In the genomic region with DNA sequence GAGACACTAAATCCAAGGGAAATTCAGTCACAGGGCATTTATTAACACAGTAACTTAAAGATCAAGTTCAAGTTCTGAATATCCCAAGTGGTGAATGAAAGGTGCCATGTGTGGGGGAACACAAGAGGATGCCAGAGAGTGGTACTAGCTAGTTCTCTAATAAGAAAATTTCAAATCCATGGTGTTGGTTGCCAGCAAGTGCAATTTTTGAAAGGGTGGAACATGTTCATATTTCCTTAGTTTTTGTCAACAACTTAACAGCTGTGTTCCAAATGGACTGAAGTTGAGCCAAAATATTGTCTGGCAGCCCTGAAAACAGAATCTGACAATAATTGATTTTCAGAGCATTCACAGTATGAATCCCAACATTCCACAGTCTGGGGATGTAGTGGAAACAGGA, we compare ENCODE assay signal across 24 mouse cellular contexts.
DNase-seq lines count a peak whose midpoint lies in the region; ATAC-seq and TF ChIP-seq lines count a peak whose summit lies in the region.
"Had no signal": no experiment of that assay in that cellular context is flagged by ENCODE, and none has a peak within 500 bp of the region (broad histone marks: within the 10 kb centered on the region; RNA-seq: fewer than 3 reads in every experiment).

No protein-coding gene starts in this region.

- no peak overlapping the region for H3K4me3 ChIP-seq in embryonic facial prominence, embryonic 14.5 days (ENCODE audit: low read depth, low read length)
- no peak overlapping the region for H3K4me3 ChIP-seq in embryonic facial prominence, embryonic 10.5 days
- no peak overlapping the region for H3K4me3 ChIP-seq in kidney, embryonic 14.5 days (ENCODE audit: low read length)
- H3K4me3 ChIP-seq: forebrain, embryonic 13.5 days; heart, embryonic 15.5 days; kidney, embryonic 15.5 days; stomach, embryonic 15.5 days had no signal

- intact Hi-C loops in left cerebral cortex, postnatal 10 days (cut with DNase I): no loop called here

- no peaks in the 10 kb centered on the region for H3K27me3 ChIP-seq in embryonic facial prominence, embryonic 14.5 days (replicated peaks; ENCODE audit: control insufficient read depth, insufficient read depth, low read length)
- no peaks in the 10 kb centered on the region for H3K27me3 ChIP-seq in embryonic facial prominence, embryonic 10.5 days (replicated peaks; ENCODE audit: low read depth, poor library complexity, severe bottlenecking)
- H3K27me3 ChIP-seq in kidney, embryonic 14.5 days (ENCODE audit: control insufficient read depth, insufficient read depth, low read length): no peaks in the 10 kb centered on the region
- H3K27me3 ChIP-seq: forebrain, embryonic 13.5 days; heart, embryonic 15.5 days; kidney, embryonic 15.5 days; stomach, embryonic 15.5 days had no signal

- DNase-seq in embryonic facial prominence, embryonic 14.5 days (ENCODE audit: low spot score): peak; percentile 63
- DNase-seq in embryonic facial prominence, embryonic 10.5 days (ENCODE audit: low spot score): no peak
- peak; percentile 11 for DNase-seq in layer of hippocampus, adult 11-12 months (ENCODE audit: low spot score)
- no peak for DNase-seq in layer of hippocampus, postnatal 10 days (ENCODE audit: low spot score in 2 of 2)
- DNase-seq in brain, embryonic 14.5 days (ENCODE audit: low read depth): peak; percentile 20
- peak; percentile 20 for DNase-seq in lung, postnatal 10 days
- DNase-seq in left cerebral cortex, postnatal 10 days (ENCODE audit: extremely low spot score in 1 of 2, low spot score in 2 of 2): no peak
- DNase-seq: adrenal gland, postnatal 25 days; cerebellum, adult 11 months; cerebellum, postnatal 10 days; gastrocnemius, postnatal 36 days; heart, postnatal 36 days; kidney, postnatal 36 days; liver, postnatal 0 days; thymus, postnatal 36 days had no signal

- TF ChIP-seq POLR2A in brain, embryonic 14.5 days (IDR thresholded peaks at IDR 0.05; ENCODE audit: borderline replicate concordance, extremely low read depth, insufficient read depth, insufficient read length, poor library complexity, severe bottlenecking): no peak

- H3K9me3 ChIP-seq in embryonic facial prominence, embryonic 14.5 days (ENCODE audit: control insufficient read depth, low read length): no peaks in the 10 kb centered on the region
- no peaks in the 10 kb centered on the region for H3K9me3 ChIP-seq in embryonic facial prominence, embryonic 10.5 days
- H3K9me3 ChIP-seq in kidney, embryonic 14.5 days (ENCODE audit: control insufficient read depth, low read length): no peaks in the 10 kb centered on the region
- H3K9me3 ChIP-seq: forebrain, embryonic 13.5 days; heart, embryonic 15.5 days; kidney, embryonic 15.5 days; stomach, embryonic 15.5 days had no signal

- H3K4me2 ChIP-seq in embryonic facial prominence, embryonic 14.5 days (ENCODE audit: low read depth, low read length): no peak overlapping the region
- H3K4me2 ChIP-seq in kidney, embryonic 14.5 days (replicated peaks; ENCODE audit: low read depth, low read length): no peak overlapping the region
- H3K4me2 ChIP-seq: forebrain, embryonic 13.5 days; heart, embryonic 15.5 days; kidney, embryonic 15.5 days; liver, embryonic 11.5 days; midbrain, embryonic 11.5 days; stomach, embryonic 15.5 days had no signal

- no peaks in the 10 kb centered on the region for H3K4me1 ChIP-seq in embryonic facial prominence, embryonic 14.5 days (ENCODE audit: control insufficient read depth, insufficient read depth, low read length)
- H3K4me1 ChIP-seq in embryonic facial prominence, embryonic 10.5 days: 0 out of 2 replicates have a peak, but pooled peaks cover 2% of the 10 kb centered on the region
- no peaks in the 10 kb centered on the region for H3K4me1 ChIP-seq in kidney, embryonic 14.5 days (ENCODE audit: control insufficient read depth, insufficient read depth, low read length)
- H3K4me1 ChIP-seq: forebrain, embryonic 13.5 days; heart, embryonic 15.5 days; kidney, embryonic 15.5 days; stomach, embryonic 15.5 days had no signal

- no peak for ATAC-seq in embryonic facial prominence, embryonic 14.5 days (ENCODE audit: low read depth)
- no peak for ATAC-seq in kidney, embryonic 14.5 days (ENCODE audit: low FRiP score, low TSS enrichment)
- ATAC-seq: forebrain, embryonic 13.5 days; hindbrain, embryonic 16.5 days; intestine, postnatal 0 days; liver, postnatal 0 days had no signal

- no peak for TF ChIP-seq CTCF in brain, embryonic 14.5 days (IDR thresholded peaks at IDR 0.05; ENCODE audit: borderline replicate concordance, extremely low read depth, insufficient read depth, insufficient read length)

- H3K27ac ChIP-seq in embryonic facial prominence, embryonic 14.5 days (replicated peaks; ENCODE audit: low read depth, low read length): no peak overlapping the region
- no peak overlapping the region for H3K27ac ChIP-seq in embryonic facial prominence, embryonic 10.5 days (replicated peaks)
- H3K27ac ChIP-seq in kidney, embryonic 14.5 days (ENCODE audit: low read depth, low read length): no peak overlapping the region
- H3K27ac ChIP-seq: forebrain, embryonic 13.5 days; heart, embryonic 15.5 days; kidney, embryonic 15.5 days; stomach, embryonic 15.5 days had no signal

- H3K9ac ChIP-seq in embryonic facial prominence, embryonic 14.5 days (ENCODE audit: low read depth, low read length): no peak overlapping the region
- H3K9ac ChIP-seq in kidney, embryonic 14.5 days (ENCODE audit: low read depth, low read length): no peak overlapping the region
- H3K9ac ChIP-seq: forebrain, embryonic 13.5 days; heart, embryonic 15.5 days; kidney, embryonic 15.5 days; liver, postnatal 0 days; stomach, embryonic 15.5 days had no signal

- H3K36me3 ChIP-seq in embryonic facial prominence, embryonic 14.5 days (ENCODE audit: control insufficient read depth, insufficient read depth, low read length): no peaks in the 10 kb centered on the region
- no peaks in the 10 kb centered on the region for H3K36me3 ChIP-seq in embryonic facial prominence, embryonic 10.5 days (replicated peaks)
- H3K36me3 ChIP-seq in kidney, embryonic 14.5 days (ENCODE audit: control insufficient read depth, insufficient read depth, low read length): no peaks in the 10 kb centered on the region
- H3K36me3 ChIP-seq: heart, embryonic 15.5 days; kidney, embryonic 15.5 days; stomach, embryonic 15.5 days had no signal

Comparison
In these comparisons a context has a peak if more than half of its experiments do, and no peak if none do; other contexts are left out.
1. DNase-seq: peak in embryonic facial prominence, embryonic 14.5 days (single experiment), layer of hippocampus, adult 11-12 months (single experiment), brain, embryonic 14.5 days (single experiment) and lung, postnatal 10 days (single experiment); none in embryonic facial prominence, embryonic 10.5 days (single experiment), layer of hippocampus, postnatal 10 days (0 of 2) and left cerebral cortex, postnatal 10 days (0 of 2).